Mouse (Mus musculus) small intestine, adult 2 months (tissue): ENCODE results near the gene C130032M10Rik. TPM values are rescaled to one million over a fixed set of nuclear protein-coding genes. Genes with fewer than 3 reads are reported as not detected.

ENCODE experiments used
- H3K27ac ChIP-seq: fragments of 200-500 bp; 2 replicates; pipeline ENCODE4 v1.5.1; 2012; ENCODE audit warnings: low read depth, low read length, control low read depth, inconsistent platforms; ENCODE audit not compliant: insufficient read depth
- H3K27me3 ChIP-seq: fragments of 200-500 bp; 2 replicates; pipeline ENCODE4 v1.6.1; 2012; ENCODE audit warnings: mild to moderate bottlenecking, moderate library complexity, low read length, inconsistent platforms; ENCODE audit not compliant: control insufficient read depth, insufficient read depth
- H3K36me3 ChIP-seq: fragments of 200-500 bp; 2 replicates; pipeline ENCODE4 v1.6.1; 2012; ENCODE audit warnings: mild to moderate bottlenecking, low read length, control low read depth, inconsistent platforms; ENCODE audit not compliant: control insufficient read depth, insufficient read depth
- H3K4me1 ChIP-seq: fragments of 200-500 bp; 2 replicates; pipeline ENCODE4 v1.6.1; 2012; ENCODE audit warnings: low read length, inconsistent platforms, mixed read lengths; ENCODE audit not compliant: control insufficient read depth, insufficient read depth, insufficient read length
- H3K4me3 ChIP-seq: fragments of 200-500 bp; 2 replicates; pipeline ENCODE4 v1.5.1; 2012; ENCODE audit warnings: low read depth, mild to moderate bottlenecking, control low read depth, inconsistent platforms, low read length, moderate library complexity
- CTCF ChIP-seq: fragments of 200-500 bp; IDR thresholded peaks from 2 replicates; pipeline ENCODE4 v1.5.1; 2012; ENCODE audit warnings: low read depth, mild to moderate bottlenecking, control low read depth, inconsistent platforms, low read length, moderate library complexity, mixed read lengths; ENCODE audit not compliant: insufficient replicate concordance, insufficient read length; ENCODE audit errors: extremely low read depth
- POLR2A ChIP-seq: fragments of 200-500 bp; IDR thresholded peaks from 2 replicates; pipeline ENCODE4 v1.6.1; 2012; ENCODE audit warnings: low read depth, mild to moderate bottlenecking, control low read depth, inconsistent platforms, low read length, moderate library complexity
- WGBS: fragments of 180-500 bp; shearing (Covaris S2); methylation state at CpG from one replicate; pipeline ENCODE4 v1.1.7; 2018; 5-methylcytosine and 5-hydroxymethylcytosine counted together
- polyA plus RNA-seq: library from polyadenylated mRNA; depleted of rRNA; stranded (reverse); fragments of >200 nt; gene quantifications from 2 replicates; pipeline ENCODE4 v1.2.3, GENCODE M21; 2012

The C130032M10Rik gene
- polyA plus RNA-seq, 1 experiment = not detected

- H3K4me3 ChIP-seq = no peak overlapping the region
- WGBS = 38% methylated on average over 15 of the region's 15 CpGs
- no peaks in the 10 kb centered on the region for H3K27me3 ChIP-seq
- H3K36me3 ChIP-seq = no peaks in the 10 kb centered on the region
- peaks cover 2% of the 10 kb centered on the region; the same call in 1 of the 2 replicates for H3K4me1 ChIP-seq
- H3K27ac ChIP-seq = no peak overlapping the region
- TF ChIP-seq CTCF = no peak
- TF ChIP-seq POLR2A = no peak
Observed at GRCm38 (mm10) chr9:114502711-114503427, 12.6 kb upstream of the C130032M10Rik start.

- H3K4me1 ChIP-seq = peaks cover 2% of the 10 kb centered on the region; the same call in 1 of the 2 replicates
- WGBS = 68% methylated on average over 9 of the region's 9 CpGs
- no peak within 1 kb of the TSS for H3K27ac ChIP-seq
- TF ChIP-seq POLR2A (no peak), CTCF (no peak)
- no peaks in the 10 kb centered on the region for H3K36me3 ChIP-seq
- H3K27me3 ChIP-seq = no peaks in the 10 kb centered on the region
- H3K4me3 ChIP-seq = no peak within 1 kb of the TSS
Observed at GRCm38 (mm10) chr9:114504816-114505215, 10.7 kb upstream of the C130032M10Rik start, which contains the start of gene Ccr4. Ccr4 (minus strand) TSS chr9:114504916.

- Histone ChIP-seq H3K36me3 (no peaks in the 10 kb centered on the region), H3K27ac (no peak overlapping the region), H3K4me3 (no peak overlapping the region), H3K27me3 (no peaks in the 10 kb centered on the region), H3K4me1 (peaks cover 2% of the 10 kb centered on the region; the same call in 1 of the 2 replicates)
- TF ChIP-seq CTCF = no peak
- no peak for TF ChIP-seq POLR2A
- WGBS = 59% methylated on average over 4 of the region's 4 CpGs
Observed at GRCm38 (mm10) chr9:114506564-114506963, 8.9 kb upstream of the C130032M10Rik start.

- TF ChIP-seq POLR2A = no peak
- Histone ChIP-seq H3K4me1 (peaks cover 2% of the 10 kb centered on the region; the same call in 1 of the 2 replicates), H3K36me3 (no peaks in the 10 kb centered on the region), H3K27me3 (no peaks in the 10 kb centered on the region), H3K27ac (no peak overlapping the region), H3K4me3 (no peak overlapping the region)
- WGBS = 80% methylated on average over 9 of the region's 9 CpGs
Observed at GRCm38 (mm10) chr9:114507421-114507820, 8.1 kb upstream of the C130032M10Rik start.

GRCm38 (mm10) chr9:114509785-114510184, 5.7 kb upstream of the C130032M10Rik start:
- Histone ChIP-seq H3K4me1 (no peaks in the 10 kb centered on the region), H3K4me3 (no peak overlapping the region), H3K36me3 (no peaks in the 10 kb centered on the region), H3K27ac (no peak overlapping the region), H3K27me3 (no peaks in the 10 kb centered on the region)
- WGBS = 84% methylated on average over 9 of the region's 9 CpGs
- TF ChIP-seq POLR2A = no peak

- 98% methylated on average over 21 of the region's 21 CpGs for WGBS
- H3K27me3 ChIP-seq = no peaks in the 10 kb centered on the region
- no peak overlapping the region for H3K27ac ChIP-seq
- H3K4me3 ChIP-seq = no peak overlapping the region
- no peaks in the 10 kb centered on the region for H3K36me3 ChIP-seq
- TF ChIP-seq POLR2A (no peak), CTCF (no peak)
- H3K4me1 ChIP-seq = no peaks in the 10 kb centered on the region
Observed at GRCm38 (mm10) chr9:114512831-114513230, 2.7 kb upstream of the C130032M10Rik start.

- Histone ChIP-seq H3K36me3 (no peaks in the 10 kb centered on the region), H3K27me3 (no peaks in the 10 kb centered on the region), H3K4me3 (no peak overlapping the region), H3K27ac (no peak overlapping the region), H3K4me1 (peaks cover 2% of the 10 kb centered on the region; the same call in 1 of the 2 replicates)
- WGBS = 71% methylated on average over 13 of the region's 13 CpGs
- no peak for TF ChIP-seq POLR2A
- TF ChIP-seq CTCF = no peak
Observed at GRCm38 (mm10) chr9:114517924-114518497, 2.5 kb downstream of the C130032M10Rik start.
